Mouse (Mus musculus): Measurements from ENCODE around the gene Fchsd2. TPM values are rescaled to one million over a fixed set of nuclear protein-coding genes. Genes with fewer than 3 reads are reported as not detected.

Gene Fchsd2
- 25.1 and 27.9 TPM in 2 replicates for polyA plus RNA-seq (2016; fragmentation: Nextera tagmentation; extraction: Ambion mirVana)

DNA sequence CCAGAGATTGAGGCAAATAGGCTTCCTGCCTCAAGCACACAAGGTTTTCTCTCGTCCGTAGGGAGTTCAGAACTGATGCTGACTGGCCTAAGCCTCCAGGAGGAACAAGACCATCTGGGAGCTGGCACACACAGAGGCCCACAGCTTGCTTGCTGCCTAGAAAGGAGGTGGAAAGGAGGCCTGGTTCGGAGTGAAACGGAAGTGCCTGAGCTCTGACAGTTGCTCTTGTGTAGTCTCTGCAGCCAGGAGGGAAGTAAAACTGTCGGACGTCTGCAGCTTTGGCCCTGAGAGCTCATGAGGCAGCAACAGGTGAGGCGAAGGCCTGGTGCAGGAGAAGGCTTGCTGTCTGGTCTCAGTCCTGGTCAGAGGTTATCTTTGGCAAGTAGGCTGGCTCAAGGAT, at the start of gene Fchsd2:
TSS of gene Fchsd2 (plus strand) at position 246 of the 400 bp plus-strand sequence.
- H3K27ac ChIP-seq, result 0 out of 2 replicates have a peak within 1 kb of the TSS, but pooled peaks have one; percentile 35
- 66% methylated on average over 7 of the region's 7 CpGs for WGBS
- H3K36me3 ChIP-seq, result no peaks in the 10 kb centered on the region
- 0 out of 2 replicates have a peak, but pooled peaks cover 4% of the 10 kb centered on the region for H3K4me1 ChIP-seq (replicated peaks)
- no peaks in the 10 kb centered on the region for H3K27me3 ChIP-seq
- no peak for ATAC-seq (ENCODE audit: insufficient number of reproducible peaks, insufficient read depth, low FRiP score, low TSS enrichment, low read depth)
- H3K4me2 ChIP-seq, result no peak within 1 kb of the TSS
- no peak within 1 kb of the TSS for H3K9ac ChIP-seq (replicated peaks)
- H3K9me3 ChIP-seq, result no peaks in the 10 kb centered on the region
- H3K4me3 ChIP-seq (replicated peaks), result no peak within 1 kb of the TSS

DNA sequence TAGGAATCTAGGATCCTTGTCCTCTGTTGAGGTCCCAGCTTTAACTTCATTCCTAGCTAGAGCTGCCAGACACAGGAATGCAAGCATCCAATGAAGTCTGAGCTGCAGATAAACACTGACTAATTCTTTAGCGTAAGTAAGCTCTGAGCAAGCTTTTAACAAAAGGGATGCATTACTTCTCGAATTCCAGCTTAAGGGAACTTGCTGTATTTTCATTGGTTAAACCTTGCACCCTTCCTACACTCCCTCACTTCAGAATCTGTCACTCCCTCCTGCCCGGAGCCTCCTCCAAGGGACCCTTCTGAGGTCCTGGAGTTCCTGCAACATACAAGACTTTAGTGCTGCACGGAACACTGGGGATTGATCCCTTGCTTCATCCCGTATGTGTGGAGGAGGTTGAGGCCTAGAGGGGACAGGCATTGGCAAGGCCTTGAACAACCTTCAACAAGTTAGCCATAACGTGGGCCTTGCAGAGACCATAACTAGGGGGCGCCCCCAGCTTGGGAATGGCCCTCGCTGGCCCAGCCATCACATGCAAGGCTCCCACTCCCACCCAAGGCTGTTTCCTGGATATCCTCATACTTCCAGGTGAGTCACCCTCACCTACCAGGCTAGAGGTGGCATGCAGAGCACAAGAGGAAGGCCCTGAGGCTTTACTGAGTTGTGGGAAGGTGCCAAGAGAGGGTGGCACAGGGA, 48.7 kb upstream of the Fchsd2 start:
- H3K36me3 ChIP-seq, result no peaks in the 10 kb centered on the region
- no peaks in the 10 kb centered on the region for H3K27me3 ChIP-seq
- H3K9me3 ChIP-seq, result no peaks in the 10 kb centered on the region
- 61% methylated on average over 8 of the region's 8 CpGs for WGBS
- ATAC-seq (ENCODE audit: insufficient number of reproducible peaks, insufficient read depth, low FRiP score, low TSS enrichment, low read depth), result no peak
- no peaks in the 10 kb centered on the region for H3K4me1 ChIP-seq (replicated peaks)
- no peak overlapping the region for H3K4me3 ChIP-seq (replicated peaks)
- no peak overlapping the region for H3K4me2 ChIP-seq
- no peak overlapping the region for H3K9ac ChIP-seq (replicated peaks)
- H3K27ac ChIP-seq, result no peak overlapping the region

DNA sequence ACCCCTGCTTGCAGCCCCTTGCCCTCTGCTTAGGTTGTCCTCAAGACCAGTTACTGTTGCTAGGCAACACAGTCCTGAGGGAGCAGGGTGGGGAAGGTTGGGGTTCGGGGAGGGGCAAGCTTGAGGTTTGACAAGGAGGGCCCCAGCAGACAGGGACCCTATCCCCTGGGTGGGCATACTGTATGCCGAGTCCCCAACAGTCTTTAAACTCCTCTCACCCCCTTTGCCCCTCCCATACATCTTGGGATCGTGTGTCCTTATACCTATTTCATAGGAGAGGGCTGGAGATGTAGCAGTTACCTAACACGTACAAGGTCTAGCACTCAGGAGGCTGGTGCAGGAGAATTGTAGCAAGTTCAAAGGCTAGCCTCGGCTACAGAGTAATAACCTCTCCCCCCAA, 44.4 kb upstream of the Fchsd2 start:
- Histone ChIP-seq H3K4me1 (replicated peaks) (peaks cover 8% of the 10 kb centered on the region; the same call in 1 of the 2 replicates), H3K27me3 (no peaks in the 10 kb centered on the region), H3K36me3 (no peaks in the 10 kb centered on the region), H3K27ac (no peak overlapping the region), H3K9ac (replicated peaks) (no peak overlapping the region), H3K9me3 (no peaks in the 10 kb centered on the region), H3K4me2 (no peak overlapping the region), H3K4me3 (replicated peaks) (no peak overlapping the region)
- ATAC-seq (ENCODE audit: insufficient number of reproducible peaks, insufficient read depth, low FRiP score, low TSS enrichment, low read depth), result no peak
- 74% methylated on average over 5 of the region's 5 CpGs for WGBS

DNA sequence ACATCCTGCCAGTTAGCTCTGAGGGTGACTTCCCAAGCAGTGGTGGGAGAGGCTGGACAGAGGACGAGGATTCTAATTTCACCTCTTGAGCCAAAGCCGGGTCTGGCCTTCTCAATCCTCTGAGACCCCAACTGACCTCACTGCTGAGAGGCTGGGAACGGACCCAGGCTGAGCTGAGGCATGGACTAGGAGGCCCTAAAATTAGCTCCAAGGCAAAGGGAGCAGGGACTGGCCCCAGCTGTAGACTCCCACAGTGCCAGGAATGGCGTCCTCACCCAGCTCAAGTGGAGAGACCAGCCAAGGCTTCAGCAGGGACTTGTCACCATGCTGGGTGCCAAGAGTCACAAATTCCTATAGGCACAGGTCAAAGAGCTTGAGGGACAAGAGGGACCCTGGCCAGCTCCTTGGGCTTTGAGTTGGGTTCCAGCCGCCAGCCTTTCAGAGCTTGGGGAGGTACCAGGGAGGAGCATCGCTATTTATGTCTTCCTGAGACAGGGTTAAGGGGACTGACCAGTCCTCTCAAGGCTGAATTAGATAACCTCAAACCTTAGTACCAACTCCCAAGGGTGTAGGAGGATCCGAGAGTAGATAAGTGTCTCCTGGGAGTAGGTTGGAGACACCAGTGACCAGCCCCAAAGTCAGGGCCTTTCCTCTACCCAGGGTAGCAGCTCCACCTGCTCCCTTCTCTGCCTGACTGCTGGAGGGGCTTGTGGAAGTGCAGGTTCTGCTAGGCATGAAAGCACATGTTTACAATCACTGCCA, 43.2 kb upstream of the Fchsd2 start:
- H3K27ac ChIP-seq, result no peak overlapping the region
- H3K9me3 ChIP-seq, result no peaks in the 10 kb centered on the region
- no peaks in the 10 kb centered on the region for H3K36me3 ChIP-seq
- peaks cover 8% of the 10 kb centered on the region; the same call in 1 of the 2 replicates for H3K4me1 ChIP-seq (replicated peaks)
- no peak overlapping the region for H3K9ac ChIP-seq (replicated peaks)
- no peak for ATAC-seq (ENCODE audit: insufficient number of reproducible peaks, insufficient read depth, low FRiP score, low TSS enrichment, low read depth)
- H3K4me2 ChIP-seq, result no peak overlapping the region
- no peaks in the 10 kb centered on the region for H3K27me3 ChIP-seq
- 76% methylated on average over 7 of the region's 7 CpGs for WGBS
- no peak overlapping the region for H3K4me3 ChIP-seq (replicated peaks)

DNA sequence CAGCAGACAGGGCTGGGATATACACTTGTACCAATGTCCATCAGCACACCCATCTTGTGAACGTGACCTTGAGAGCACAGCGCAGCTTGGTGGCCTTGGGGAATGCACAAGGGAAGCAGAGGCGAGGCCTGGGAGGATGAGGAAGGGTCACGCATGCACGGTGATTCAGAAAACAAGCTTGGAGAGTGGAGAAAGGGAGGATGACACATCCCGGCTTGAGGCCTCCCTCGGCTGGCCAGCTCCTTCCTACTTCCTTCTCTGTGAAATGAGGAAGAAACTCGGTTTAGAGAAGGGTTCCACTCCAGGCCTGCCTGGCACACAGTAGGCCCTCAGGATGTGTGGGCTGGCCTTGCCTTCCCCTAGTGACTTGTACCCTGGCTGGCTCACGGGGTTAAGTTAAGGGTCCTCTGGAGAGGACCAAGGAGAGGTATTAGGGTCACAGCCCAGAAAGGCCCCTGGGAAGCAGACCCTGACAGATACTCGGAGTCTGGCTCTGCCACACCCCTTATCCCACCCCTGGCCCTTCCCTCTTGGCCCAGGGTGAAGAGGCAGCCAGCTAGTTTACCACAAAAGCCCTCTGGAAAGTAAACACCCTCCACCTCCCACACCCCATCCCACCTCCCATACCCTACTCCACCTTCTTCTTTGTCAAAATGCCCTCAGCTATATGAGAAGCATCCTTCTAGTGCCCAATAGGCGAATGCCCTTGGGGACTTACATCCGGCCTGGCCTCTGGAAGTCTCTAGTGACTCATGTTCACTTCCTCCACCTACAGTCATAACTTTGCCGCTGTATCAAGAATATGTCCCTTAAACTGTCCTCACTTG, 41.7 kb upstream of the Fchsd2 start:
- WGBS, result 71% methylated on average over 13 of the region's 13 CpGs
- Histone ChIP-seq H3K36me3 (no peaks in the 10 kb centered on the region), H3K9me3 (no peaks in the 10 kb centered on the region), H3K9ac (replicated peaks) (no peak overlapping the region), H3K4me3 (replicated peaks) (no peak overlapping the region), H3K4me2 (no peak overlapping the region), H3K4me1 (replicated peaks) (peaks cover 8% of the 10 kb centered on the region; the same call in 1 of the 2 replicates), H3K27ac (no peak overlapping the region), H3K27me3 (no peaks in the 10 kb centered on the region)
- ATAC-seq (ENCODE audit: insufficient number of reproducible peaks, insufficient read depth, low FRiP score, low TSS enrichment, low read depth), result no peak

DNA sequence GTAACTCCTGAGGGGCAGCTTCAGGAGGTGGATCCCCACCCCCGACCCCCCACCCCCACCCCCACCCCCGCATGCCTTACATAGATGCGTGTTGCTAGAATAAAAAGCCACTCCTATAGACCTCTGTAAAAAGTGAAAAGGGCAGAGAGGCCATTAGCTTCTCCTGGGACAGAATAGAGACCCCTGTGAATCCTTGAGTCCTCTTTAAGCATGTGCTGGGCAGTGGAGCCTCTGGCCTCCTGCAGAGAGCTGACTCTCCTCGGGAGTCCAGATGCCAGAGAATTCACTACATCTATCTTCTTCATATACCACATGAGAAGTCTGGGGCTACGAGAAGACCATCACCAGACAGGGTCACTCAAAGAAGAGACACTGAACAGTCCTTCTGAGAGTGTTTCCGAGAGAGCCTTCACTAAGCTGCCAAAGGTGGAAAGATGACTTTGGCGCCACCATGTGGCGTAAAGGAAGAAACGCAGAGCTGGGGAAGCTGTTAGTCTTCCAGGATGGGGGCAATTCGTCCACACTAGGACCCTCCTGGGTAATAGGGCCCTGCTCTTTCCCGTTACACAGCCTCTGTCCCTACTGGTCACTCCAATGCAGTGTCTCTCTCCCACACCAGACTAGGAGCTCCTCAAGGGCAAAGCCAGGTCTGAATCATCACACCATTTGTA, 41.0 kb upstream of the Fchsd2 start:
- Histone ChIP-seq H3K27me3 (no peaks in the 10 kb centered on the region), H3K36me3 (no peaks in the 10 kb centered on the region), H3K27ac (no peak overlapping the region), H3K4me1 (replicated peaks) (peaks cover 8% of the 10 kb centered on the region; the same call in 1 of the 2 replicates), H3K9ac (replicated peaks) (no peak overlapping the region), H3K9me3 (no peaks in the 10 kb centered on the region), H3K4me2 (no peak overlapping the region), H3K4me3 (replicated peaks) (no peak overlapping the region)
- WGBS, result 18% methylated on average over 11 of the region's 11 CpGs
- peak; percentile 68; the same call in 1 of the 2 replicates for ATAC-seq (ENCODE audit: insufficient number of reproducible peaks, insufficient read depth, low FRiP score, low TSS enrichment, low read depth)

DNA sequence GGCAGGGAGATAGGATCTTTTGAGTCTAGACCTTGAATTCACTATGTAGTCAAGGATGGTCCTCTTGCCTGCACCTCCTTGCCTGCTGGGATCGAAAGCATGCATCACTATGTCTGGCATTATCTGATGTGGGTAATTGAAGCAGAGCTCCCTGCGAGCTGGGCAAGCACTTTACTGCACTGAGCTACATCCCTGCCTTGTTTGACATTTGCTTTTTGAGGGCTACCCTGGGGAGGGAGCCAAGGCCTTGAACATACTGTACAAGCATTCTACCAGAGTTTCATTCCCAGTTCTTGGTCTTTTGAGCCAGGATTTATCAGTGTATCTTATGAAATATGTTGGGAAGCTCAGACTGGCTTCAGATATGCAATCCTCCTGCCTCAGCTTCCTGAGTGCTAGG, 39.5 kb upstream of the Fchsd2 start:
- H3K4me2 ChIP-seq, result no peak overlapping the region
- H3K9ac ChIP-seq (replicated peaks), result no peak overlapping the region
- ATAC-seq (ENCODE audit: insufficient number of reproducible peaks, insufficient read depth, low FRiP score, low TSS enrichment, low read depth), result no peak
- 47% methylated on average over 2 of the region's 2 CpGs for WGBS
- H3K4me3 ChIP-seq (replicated peaks), result no peak overlapping the region
- H3K36me3 ChIP-seq, result no peaks in the 10 kb centered on the region
- H3K9me3 ChIP-seq, result no peaks in the 10 kb centered on the region
- H3K27me3 ChIP-seq, result no peaks in the 10 kb centered on the region
- peaks cover 12% of the 10 kb centered on the region; the same call in 1 of the 2 replicates for H3K4me1 ChIP-seq (replicated peaks)
- H3K27ac ChIP-seq, result no peak overlapping the region

DNA sequence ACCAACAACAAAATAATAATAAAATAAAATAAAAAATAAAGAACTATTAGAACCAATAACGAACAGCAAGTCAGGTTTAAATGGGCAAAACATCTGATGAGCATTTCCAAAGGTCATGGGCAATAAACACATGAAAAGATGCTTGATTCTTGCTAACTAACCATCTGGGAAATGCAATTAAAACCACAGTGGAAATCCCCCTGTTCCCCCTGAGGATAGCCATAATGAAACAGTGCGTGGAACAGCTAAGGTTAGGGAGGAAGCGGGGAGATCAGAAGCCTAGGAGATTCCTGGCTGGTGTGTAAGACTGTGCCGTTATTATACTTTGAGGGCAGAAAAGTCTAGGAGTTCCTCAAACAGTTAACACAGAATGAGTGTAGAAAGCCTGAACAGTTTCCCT, 35.4 kb upstream of the Fchsd2 start:
- Histone ChIP-seq H3K27ac (no peak overlapping the region), H3K9ac (replicated peaks) (no peak overlapping the region), H3K4me3 (replicated peaks) (no peak overlapping the region), H3K4me2 (no peak overlapping the region), H3K27me3 (no peaks in the 10 kb centered on the region), H3K36me3 (no peaks in the 10 kb centered on the region), H3K4me1 (replicated peaks) (0 out of 2 replicates have a peak, but pooled peaks cover 4% of the 10 kb centered on the region), H3K9me3 (no peaks in the 10 kb centered on the region)
- no peak for ATAC-seq (ENCODE audit: insufficient number of reproducible peaks, insufficient read depth, low FRiP score, low TSS enrichment, low read depth)
- 25% methylated on average over 4 of the region's 4 CpGs for WGBS

DNA sequence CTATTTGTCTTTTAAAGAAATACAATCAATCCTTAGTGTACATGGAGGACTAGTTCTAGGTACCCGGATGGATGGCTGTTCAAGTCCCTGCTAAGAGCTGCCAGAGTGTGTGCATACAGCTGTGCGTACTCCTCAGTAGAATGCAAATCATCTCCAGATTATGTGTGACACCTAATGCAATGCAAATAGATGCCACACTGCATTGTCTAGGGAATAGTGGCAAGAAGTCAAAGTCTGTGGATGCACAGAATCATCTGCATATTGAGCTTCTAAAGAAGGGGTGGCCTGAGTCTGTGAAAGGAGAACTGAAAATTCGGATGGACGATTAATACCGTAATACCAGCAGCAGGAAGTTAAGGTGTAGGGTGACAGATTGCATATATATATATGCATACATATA, 33.5 kb upstream of the Fchsd2 start:
- Histone ChIP-seq H3K4me1 (replicated peaks) (0 out of 2 replicates have a peak, but pooled peaks cover 4% of the 10 kb centered on the region), H3K4me2 (no peak overlapping the region), H3K4me3 (replicated peaks) (no peak overlapping the region), H3K27ac (no peak overlapping the region), H3K9me3 (no peaks in the 10 kb centered on the region), H3K9ac (replicated peaks) (no peak overlapping the region), H3K27me3 (no peaks in the 10 kb centered on the region), H3K36me3 (no peaks in the 10 kb centered on the region)
- no peak for ATAC-seq (ENCODE audit: insufficient number of reproducible peaks, insufficient read depth, low FRiP score, low TSS enrichment, low read depth)
- WGBS, result 91% methylated on average over 5 of the region's 5 CpGs

DNA sequence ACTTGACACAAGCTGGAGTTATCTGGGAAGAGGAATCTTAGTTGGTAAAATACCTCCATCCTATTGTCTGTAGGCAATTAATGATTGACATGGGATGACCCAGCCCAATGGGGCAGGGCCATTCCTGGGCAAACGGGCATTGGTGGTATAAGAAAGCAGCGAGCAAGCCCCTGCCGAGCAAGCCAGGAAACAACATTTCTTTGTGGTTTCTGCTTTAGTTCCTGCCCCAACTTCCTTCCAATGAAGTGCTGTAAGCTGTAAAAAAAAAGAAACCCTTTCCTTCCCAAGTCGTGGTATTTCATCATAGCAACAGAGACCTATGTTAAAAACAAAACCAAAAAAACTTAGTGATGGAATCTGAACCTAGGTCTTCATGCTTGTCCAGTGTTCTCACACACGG, 32.2 kb upstream of the Fchsd2 start:
- Histone ChIP-seq H3K4me3 (replicated peaks) (no peak overlapping the region), H3K9me3 (no peaks in the 10 kb centered on the region), H3K4me2 (no peak overlapping the region), H3K9ac (replicated peaks) (no peak overlapping the region), H3K36me3 (no peaks in the 10 kb centered on the region), H3K27me3 (no peaks in the 10 kb centered on the region), H3K4me1 (replicated peaks) (0 out of 2 replicates have a peak, but pooled peaks cover 4% of the 10 kb centered on the region), H3K27ac (no peak overlapping the region)
- ATAC-seq (ENCODE audit: insufficient number of reproducible peaks, insufficient read depth, low FRiP score, low TSS enrichment, low read depth), result no peak
- WGBS, result 67% methylated on average over 5 of the region's 5 CpGs
